Mouse (Mus musculus): ENCODE measurements around the gene Spo11. TPM values are rescaled to one million over a fixed set of nuclear protein-coding genes. Genes with fewer than 3 reads are reported as not detected.

Spo11 gene
- polyA plus RNA-seq, 1 experiment from 2014 or later: 0.47 TPM

DNA sequence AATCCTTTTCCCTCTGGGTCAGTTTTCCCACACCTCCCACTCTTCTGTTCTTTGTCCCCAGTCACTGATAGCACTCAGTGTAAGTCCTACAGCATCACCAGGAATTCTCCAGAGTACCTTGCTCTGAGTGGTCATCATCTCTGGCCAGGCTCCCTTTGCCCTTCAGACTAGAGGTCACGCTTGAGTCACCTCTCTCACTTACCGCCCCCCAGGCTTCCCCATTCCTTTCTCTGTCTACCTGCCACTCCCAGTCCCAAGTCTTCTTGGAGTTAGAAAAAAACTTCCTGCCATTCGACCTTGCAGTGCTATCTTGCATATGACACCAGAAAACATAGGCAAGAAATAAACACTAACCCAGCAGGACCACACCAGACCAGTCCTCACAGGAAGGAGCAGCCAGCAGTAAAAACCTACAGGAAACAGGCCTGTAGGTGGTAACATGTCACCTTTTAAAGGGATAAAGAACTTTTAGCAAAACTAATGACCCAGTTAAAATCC is 32.8 kb downstream of the Spo11 start:
- ATAC-seq (replicated peaks; ENCODE audit: low FRiP score): no peak
- Histone ChIP-seq H3K9ac (ENCODE audit: low read length) (no peak overlapping the region), H3K9me3 (ENCODE audit: control insufficient read depth, low read length) (no peaks in the 10 kb centered on the region), H3K27me3 (ENCODE audit: control insufficient read depth, insufficient read depth, low read length) (no peaks in the 10 kb centered on the region), H3K27ac (ENCODE audit: low read depth, low read length) (no peak overlapping the region), H3K4me3 (ENCODE audit: low read depth, low read length) (no peak overlapping the region), H3K4me1 (replicated peaks; ENCODE audit: control insufficient read depth, insufficient read depth, low read length) (no peaks in the 10 kb centered on the region), H3K4me2 (ENCODE audit: low read depth, low read length, severe bottlenecking) (no peak overlapping the region), H3K36me3 (ENCODE audit: control insufficient read depth, insufficient read depth, low read length) (peaks cover 37% of the 10 kb centered on the region)
- DNase-seq (ENCODE audit: low spot score): no peak
- 78% methylated on average over 3 of the region's 3 CpGs for WGBS

GRCm38 (mm10) chr2:173011440-173011839 is 33.9 kb downstream of the Spo11 start:
- Histone ChIP-seq H3K27ac (ENCODE audit: low read depth, low read length) (no peak overlapping the region), H3K4me2 (ENCODE audit: low read depth, low read length, severe bottlenecking) (no peak overlapping the region), H3K36me3 (ENCODE audit: control insufficient read depth, insufficient read depth, low read length) (peaks cover 37% of the 10 kb centered on the region), H3K27me3 (ENCODE audit: control insufficient read depth, insufficient read depth, low read length) (no peaks in the 10 kb centered on the region), H3K4me1 (replicated peaks; ENCODE audit: control insufficient read depth, insufficient read depth, low read length) (no peaks in the 10 kb centered on the region), H3K9me3 (ENCODE audit: control insufficient read depth, low read length) (no peaks in the 10 kb centered on the region), H3K4me3 (ENCODE audit: low read depth, low read length) (no peak overlapping the region), H3K9ac (ENCODE audit: low read length) (no peak overlapping the region)
- WGBS: 97% methylated on average over 8 of the region's 8 CpGs
- no peak for ATAC-seq (replicated peaks; ENCODE audit: low FRiP score)
- no peak for DNase-seq (ENCODE audit: low spot score)

GRCm38 (mm10) chr2:173014741-173015287 is 37.3 kb downstream of the Spo11 start:
- H3K27ac ChIP-seq (ENCODE audit: low read depth, low read length): no peak overlapping the region
- H3K4me3 ChIP-seq (ENCODE audit: low read depth, low read length): no peak overlapping the region
- DNase-seq (ENCODE audit: low spot score): no peak
- no peak for ATAC-seq (replicated peaks; ENCODE audit: low FRiP score)
- H3K9ac ChIP-seq (ENCODE audit: low read length): no peak overlapping the region
- H3K27me3 ChIP-seq (ENCODE audit: control insufficient read depth, insufficient read depth, low read length): 0 out of 2 replicates have a peak, but pooled peaks cover 2% of the 10 kb centered on the region
- H3K36me3 ChIP-seq (ENCODE audit: control insufficient read depth, insufficient read depth, low read length): peaks cover 19% of the 10 kb centered on the region; the same call in 1 of the 2 replicates
- no peaks in the 10 kb centered on the region for H3K9me3 ChIP-seq (ENCODE audit: control insufficient read depth, low read length)
- H3K4me1 ChIP-seq (replicated peaks; ENCODE audit: control insufficient read depth, insufficient read depth, low read length): peaks cover 8% of the 10 kb centered on the region; the same call in 1 of the 2 replicates
- WGBS: 77% methylated on average over 7 of the region's 7 CpGs
- no peak overlapping the region for H3K4me2 ChIP-seq (ENCODE audit: low read depth, low read length, severe bottlenecking)

GRCm38 (mm10) chr2:173017940-173018339 is 40.4 kb downstream of the Spo11 start:
- Histone ChIP-seq H3K9ac (ENCODE audit: low read length) (no peak overlapping the region), H3K27me3 (ENCODE audit: control insufficient read depth, insufficient read depth, low read length) (peaks cover 9% of the 10 kb centered on the region), H3K36me3 (ENCODE audit: control insufficient read depth, insufficient read depth, low read length) (peaks cover 6% of the 10 kb centered on the region; the same call in 1 of the 2 replicates), H3K9me3 (ENCODE audit: control insufficient read depth, low read length) (no peaks in the 10 kb centered on the region), H3K27ac (ENCODE audit: low read depth, low read length) (no peak overlapping the region), H3K4me1 (replicated peaks; ENCODE audit: control insufficient read depth, insufficient read depth, low read length) (peaks cover 11% of the 10 kb centered on the region), H3K4me2 (ENCODE audit: low read depth, low read length, severe bottlenecking) (no peak overlapping the region), H3K4me3 (ENCODE audit: low read depth, low read length) (no peak overlapping the region)
- no peak for DNase-seq (ENCODE audit: low spot score)
- 49% methylated on average over 6 of the region's 6 CpGs for WGBS
- no peak for ATAC-seq (replicated peaks; ENCODE audit: low FRiP score)

DNA sequence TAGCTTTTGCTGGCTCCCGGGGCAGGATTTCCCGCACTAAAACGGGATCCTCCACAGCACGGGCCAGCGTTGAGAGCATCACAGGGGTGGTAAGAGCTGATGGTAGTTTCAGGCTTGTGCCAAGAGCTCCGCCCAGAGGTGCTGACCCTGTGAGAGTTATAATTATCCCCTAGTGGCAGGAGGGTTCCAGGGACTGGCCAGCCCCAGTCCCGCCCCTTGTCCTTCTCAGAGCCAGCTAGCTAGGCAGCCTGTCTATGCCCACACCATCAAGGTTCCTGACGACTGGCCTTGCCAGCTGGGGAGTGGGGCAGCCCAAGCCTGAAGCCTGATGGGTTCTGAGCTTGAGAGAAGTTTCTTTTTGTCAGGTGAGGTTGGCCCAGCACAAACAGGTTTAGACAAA is 41.1 kb downstream of the Spo11 start:
- peaks cover 18% of the 10 kb centered on the region for H3K4me1 ChIP-seq (replicated peaks; ENCODE audit: control insufficient read depth, insufficient read depth, low read length)
- DNase-seq (ENCODE audit: low spot score) (no peak), ATAC-seq (replicated peaks; ENCODE audit: low FRiP score) (no peak)
- H3K27me3 ChIP-seq (ENCODE audit: control insufficient read depth, insufficient read depth, low read length): peaks cover 9% of the 10 kb centered on the region
- no peak overlapping the region for H3K27ac ChIP-seq (ENCODE audit: low read depth, low read length)
- no peaks in the 10 kb centered on the region for H3K36me3 ChIP-seq (ENCODE audit: control insufficient read depth, insufficient read depth, low read length)
- WGBS: 26% methylated on average over 8 of the region's 8 CpGs
- H3K4me2 ChIP-seq (ENCODE audit: low read depth, low read length, severe bottlenecking): no peak overlapping the region
- H3K9me3 ChIP-seq (ENCODE audit: control insufficient read depth, low read length): no peaks in the 10 kb centered on the region
- H3K9ac ChIP-seq (ENCODE audit: low read length): no peak overlapping the region
- H3K4me3 ChIP-seq (ENCODE audit: low read depth, low read length): no peak overlapping the region

- peak overlapping the region; percentile 60 for H3K9ac ChIP-seq (ENCODE audit: low read length)
- WGBS: 13% methylated on average over 9 of the region's 9 CpGs
- H3K4me3 ChIP-seq (ENCODE audit: low read depth, low read length): peak overlapping the region; percentile 28
- H3K4me2 ChIP-seq (ENCODE audit: low read depth, low read length, severe bottlenecking): peak overlapping the region; percentile 80
- peaks cover 9% of the 10 kb centered on the region for H3K27me3 ChIP-seq (ENCODE audit: control insufficient read depth, insufficient read depth, low read length)
- ATAC-seq (replicated peaks; ENCODE audit: low FRiP score) (peak; percentile 3), DNase-seq (ENCODE audit: low spot score) (peak; percentile 63)
- no peaks in the 10 kb centered on the region for H3K9me3 ChIP-seq (ENCODE audit: control insufficient read depth, low read length)
- peaks cover 22% of the 10 kb centered on the region for H3K4me1 ChIP-seq (replicated peaks; ENCODE audit: control insufficient read depth, insufficient read depth, low read length)
- no peak overlapping the region; the same call in 1 of the 2 replicates for H3K27ac ChIP-seq (ENCODE audit: low read depth, low read length)
- no peaks in the 10 kb centered on the region; the same call in 1 of the 2 replicates for H3K36me3 ChIP-seq (ENCODE audit: control insufficient read depth, insufficient read depth, low read length)
These were observed 41.8 kb downstream of the Spo11 start for GRCm38 (mm10) chr2:173019322-173019721.

DNA sequence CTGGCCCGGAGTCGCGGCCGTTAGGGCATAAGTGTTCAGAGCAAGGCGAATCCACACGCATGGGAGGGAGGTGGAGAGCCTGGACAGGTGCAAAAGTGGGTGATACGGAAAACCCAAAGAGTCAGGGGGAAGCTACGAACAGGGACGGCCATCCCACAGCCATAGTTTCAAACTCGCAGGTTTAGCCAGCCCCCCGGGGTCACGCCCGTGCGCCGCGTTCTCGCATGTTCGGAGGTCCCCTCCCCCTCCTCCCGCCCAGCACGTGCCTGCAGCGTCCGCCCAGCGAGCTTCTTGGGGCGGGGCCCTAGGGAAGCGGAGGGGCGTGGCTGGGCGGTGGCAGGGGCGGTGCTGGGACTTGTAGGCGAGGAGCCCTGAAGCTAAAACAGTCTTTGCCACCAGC is 42.3 kb downstream of the Spo11 start:
- WGBS: under 1% methylated on average over 21 of the region's 29 CpGs
- Histone ChIP-seq H3K36me3 (ENCODE audit: control insufficient read depth, insufficient read depth, low read length) (no peaks in the 10 kb centered on the region; the same call in 1 of the 2 replicates), H3K9ac (ENCODE audit: low read length) (peak overlapping the region; percentile 60), H3K4me2 (ENCODE audit: low read depth, low read length, severe bottlenecking) (peak overlapping the region; percentile 80), H3K27me3 (ENCODE audit: control insufficient read depth, insufficient read depth, low read length) (peaks cover 9% of the 10 kb centered on the region), H3K9me3 (ENCODE audit: control insufficient read depth, low read length) (no peaks in the 10 kb centered on the region), H3K27ac (ENCODE audit: low read depth, low read length) (no peak overlapping the region), H3K4me3 (ENCODE audit: low read depth, low read length) (peak overlapping the region; percentile 28), H3K4me1 (replicated peaks; ENCODE audit: control insufficient read depth, insufficient read depth, low read length) (peaks cover 25% of the 10 kb centered on the region)
- ATAC-seq (replicated peaks; ENCODE audit: low FRiP score): peak; percentile 85
- DNase-seq (ENCODE audit: low spot score): peak; percentile 95

GRCm38 (mm10) chr2:173020430-173020829 is 42.9 kb downstream of the Spo11 start, which contains the start of gene Rbm38:
Gene Rbm38 (plus strand): TSS chr2:173020498.
- peaks cover 9% of the 10 kb centered on the region for H3K27me3 ChIP-seq (ENCODE audit: control insufficient read depth, insufficient read depth, low read length)
- DNase-seq (ENCODE audit: low spot score) (peak; percentile 55), ATAC-seq (replicated peaks; ENCODE audit: low FRiP score) (no peak)
- H3K4me3 ChIP-seq (ENCODE audit: low read depth, low read length): peak within 1 kb of the TSS; percentile 87
- no peaks in the 10 kb centered on the region for H3K9me3 ChIP-seq (ENCODE audit: control insufficient read depth, low read length)
- H3K9ac ChIP-seq (ENCODE audit: low read length): peak within 1 kb of the TSS; percentile 60
- no peak within 1 kb of the TSS; the same call in 1 of the 2 replicates for H3K27ac ChIP-seq (ENCODE audit: low read depth, low read length)
- H3K4me1 ChIP-seq (replicated peaks; ENCODE audit: control insufficient read depth, insufficient read depth, low read length): peaks cover 29% of the 10 kb centered on the region
- H3K4me2 ChIP-seq (ENCODE audit: low read depth, low read length, severe bottlenecking): peak within 1 kb of the TSS; percentile 84
- H3K36me3 ChIP-seq (ENCODE audit: control insufficient read depth, insufficient read depth, low read length): no peaks in the 10 kb centered on the region; the same call in 1 of the 2 replicates
- 28% methylated on average over 11 of the region's 11 CpGs for WGBS

GRCm38 (mm10) chr2:173021633-173022055 is 44.1 kb downstream of the Spo11 start:
- under 1% methylated on average over 54 of the region's 54 CpGs for WGBS
- DNase-seq (ENCODE audit: low spot score): peak; percentile 96
- ATAC-seq (replicated peaks; ENCODE audit: low FRiP score): peak; percentile 82
- H3K27ac ChIP-seq (ENCODE audit: low read depth, low read length): peak overlapping the region; percentile 80
- peaks cover 29% of the 10 kb centered on the region for H3K4me1 ChIP-seq (replicated peaks; ENCODE audit: control insufficient read depth, insufficient read depth, low read length)
- H3K36me3 ChIP-seq (ENCODE audit: control insufficient read depth, insufficient read depth, low read length): no peaks in the 10 kb centered on the region; the same call in 1 of the 2 replicates
- peak overlapping the region; percentile 83 for H3K9ac ChIP-seq (ENCODE audit: low read length)
- H3K9me3 ChIP-seq (ENCODE audit: control insufficient read depth, low read length): no peaks in the 10 kb centered on the region
- peak overlapping the region; percentile 84 for H3K4me2 ChIP-seq (ENCODE audit: low read depth, low read length, severe bottlenecking)
- H3K27me3 ChIP-seq (ENCODE audit: control insufficient read depth, insufficient read depth, low read length): peaks cover 9% of the 10 kb centered on the region
- peak overlapping the region; percentile 87 for H3K4me3 ChIP-seq (ENCODE audit: low read depth, low read length)

All from forebrain, embryonic 11.5 days (tissue).